Mouse (Mus musculus): ENCODE data around the gene Wdsub1.

GRCm38 (mm10) chr2:59839755-59840154, 42.6 kb downstream of the Wdsub1 start:
- TF ChIP-seq CTCF (IDR thresholded peaks at IDR 0.05): no peak
- no peak for TF ChIP-seq EP300 (IDR thresholded peaks at IDR 0.05)

All from lung, postnatal 0 days (tissue).